Mouse (Mus musculus): ENCODE measurements at regions not wholly inside any gene's neighbourhood (a gene's known extent, or its start where the extent isn't known, plus 50 kb on each side); places are given as distances from the start of the nearest gene placed in this dataset.

GRCm38 (mm10) chr12:29134326-29134725 lies 382.7 kb downstream of the Eipr1 start:
- no peak overlapping the region for H3K4me3 ChIP-seq
- no peak overlapping the region for H3K9ac ChIP-seq
- no peaks in the 10 kb centered on the region for H3K36me3 ChIP-seq
- H3K4me1 ChIP-seq, result peaks cover 11% of the 10 kb centered on the region
- H3K4me2 ChIP-seq (replicated peaks), result no peak overlapping the region
- ATAC-seq (ENCODE audit: low FRiP score, low read depth), result no peak
- no peak overlapping the region for H3K27ac ChIP-seq
- 88% methylated on average over 2 of the region's 2 CpGs for WGBS
- H3K27me3 ChIP-seq, result peaks cover 16% of the 10 kb centered on the region
- no peaks in the 10 kb centered on the region for H3K9me3 ChIP-seq

- Histone ChIP-seq H3K4me1 (peaks cover 11% of the 10 kb centered on the region), H3K27me3 (no peaks in the 10 kb centered on the region), H3K9me3 (no peaks in the 10 kb centered on the region), H3K4me2 (replicated peaks) (no peak overlapping the region), H3K9ac (no peak overlapping the region), H3K4me3 (no peak overlapping the region), H3K36me3 (no peaks in the 10 kb centered on the region), H3K27ac (no peak overlapping the region)
- ATAC-seq (ENCODE audit: low FRiP score, low read depth), result peak; percentile 20
- 67% methylated on average over 5 of the region's 5 CpGs for WGBS
Observed at GRCm38 (mm10) chr12:29136850-29137268, 385.3 kb downstream of the Eipr1 start.

GRCm38 (mm10) chr12:29137455-29137854 lies 385.9 kb downstream of the Eipr1 start:
- H3K36me3 ChIP-seq, result no peaks in the 10 kb centered on the region
- no peak overlapping the region for H3K4me3 ChIP-seq
- no peak overlapping the region for H3K27ac ChIP-seq
- no peak overlapping the region for H3K9ac ChIP-seq
- ATAC-seq (ENCODE audit: low FRiP score, low read depth), result peak; percentile 57; the same call in 1 of the 2 replicates
- 65% methylated on average over 8 of the region's 8 CpGs for WGBS
- no peak overlapping the region for H3K4me2 ChIP-seq (replicated peaks)
- no peaks in the 10 kb centered on the region for H3K27me3 ChIP-seq
- peaks cover 11% of the 10 kb centered on the region for H3K4me1 ChIP-seq
- no peaks in the 10 kb centered on the region for H3K9me3 ChIP-seq

GRCm38 (mm10) chr12:29140576-29140975 lies 387.6 kb upstream of the Myt1l start:
- no peak overlapping the region for H3K9ac ChIP-seq
- ATAC-seq (ENCODE audit: low FRiP score, low read depth), result no peak
- no peaks in the 10 kb centered on the region for H3K9me3 ChIP-seq
- 46% methylated on average over 3 of the region's 3 CpGs for WGBS
- H3K27me3 ChIP-seq, result no peaks in the 10 kb centered on the region
- H3K27ac ChIP-seq, result no peak overlapping the region
- H3K4me1 ChIP-seq, result peaks cover 11% of the 10 kb centered on the region
- H3K4me2 ChIP-seq (replicated peaks), result no peak overlapping the region
- H3K36me3 ChIP-seq, result no peaks in the 10 kb centered on the region
- H3K4me3 ChIP-seq, result no peak overlapping the region

- no peak for ATAC-seq (ENCODE audit: low FRiP score, low read depth)
- Histone ChIP-seq H3K36me3 (no peaks in the 10 kb centered on the region), H3K4me2 (replicated peaks) (no peak overlapping the region), H3K27me3 (no peaks in the 10 kb centered on the region), H3K9ac (no peak overlapping the region), H3K27ac (no peak overlapping the region), H3K9me3 (no peaks in the 10 kb centered on the region), H3K4me3 (no peak overlapping the region), H3K4me1 (peaks cover 11% of the 10 kb centered on the region)
- WGBS, result 61% methylated on average over 13 of the region's 13 CpGs
Observed at GRCm38 (mm10) chr12:29141132-29141531, 387.1 kb upstream of the Myt1l start.

GRCm38 (mm10) chr12:29141855-29142254 lies 386.3 kb upstream of the Myt1l start:
- H3K9me3 ChIP-seq, result no peaks in the 10 kb centered on the region
- H3K9ac ChIP-seq, result no peak overlapping the region
- 84% methylated on average over 8 of the region's 8 CpGs for WGBS
- no peak overlapping the region for H3K4me3 ChIP-seq
- peaks cover 7% of the 10 kb centered on the region for H3K4me1 ChIP-seq
- no peaks in the 10 kb centered on the region for H3K36me3 ChIP-seq
- no peak for ATAC-seq (ENCODE audit: low FRiP score, low read depth)
- no peak overlapping the region for H3K4me2 ChIP-seq (replicated peaks)
- H3K27me3 ChIP-seq, result no peaks in the 10 kb centered on the region
- H3K27ac ChIP-seq, result no peak overlapping the region

- Histone ChIP-seq H3K9me3 (no peaks in the 10 kb centered on the region), H3K4me3 (no peak overlapping the region), H3K4me2 (replicated peaks) (no peak overlapping the region), H3K36me3 (no peaks in the 10 kb centered on the region), H3K4me1 (no peaks in the 10 kb centered on the region), H3K9ac (no peak overlapping the region), H3K27ac (no peak overlapping the region), H3K27me3 (no peaks in the 10 kb centered on the region)
- no peak for ATAC-seq (ENCODE audit: low FRiP score, low read depth)
- WGBS, result 66% methylated on average over 8 of the region's 8 CpGs
Observed at GRCm38 (mm10) chr12:29143297-29143696, 384.9 kb upstream of the Myt1l start.

- Histone ChIP-seq H3K9me3 (no peaks in the 10 kb centered on the region), H3K4me3 (no peak overlapping the region), H3K9ac (no peak overlapping the region), H3K27me3 (no peaks in the 10 kb centered on the region), H3K27ac (no peak overlapping the region), H3K4me2 (replicated peaks) (no peak overlapping the region), H3K4me1 (peaks cover 7% of the 10 kb centered on the region; the same call in 1 of the 2 replicates), H3K36me3 (no peaks in the 10 kb centered on the region)
- 93% methylated on average over 1 of the region's 1 CpGs for WGBS
- no peak for ATAC-seq (ENCODE audit: low FRiP score, low read depth)
Observed at GRCm38 (mm10) chr12:29160920-29161319, 367.3 kb upstream of the Myt1l start.

- no peak overlapping the region for H3K27ac ChIP-seq
- no peak for ATAC-seq (ENCODE audit: low FRiP score, low read depth)
Observed at GRCm38 (mm10) chr12:29161546-29161945, 366.6 kb upstream of the Myt1l start.

GRCm38 (mm10) chr12:29164701-29165100 lies 363.5 kb upstream of the Myt1l start:
- H3K27me3 ChIP-seq, result no peaks in the 10 kb centered on the region
- WGBS, result 86% methylated on average over 2 of the region's 2 CpGs
- no peak overlapping the region for H3K9ac ChIP-seq
- no peak overlapping the region for H3K4me3 ChIP-seq
- H3K4me2 ChIP-seq (replicated peaks), result no peak overlapping the region
- no peaks in the 10 kb centered on the region for H3K9me3 ChIP-seq
- no peak for ATAC-seq (ENCODE audit: low FRiP score, low read depth)
- no peak overlapping the region for H3K27ac ChIP-seq
- H3K4me1 ChIP-seq, result peaks cover 7% of the 10 kb centered on the region; the same call in 1 of the 2 replicates
- H3K36me3 ChIP-seq, result no peaks in the 10 kb centered on the region

More at GRCm38 (mm10) chr12:29161546-29161945, 366.6 kb upstream of the Myt1l start:
- WGBS, result 15% methylated on average over 2 of the region's 2 CpGs
- Histone ChIP-seq H3K27me3 (no peaks in the 10 kb centered on the region), H3K9ac (no peak overlapping the region), H3K9me3 (no peaks in the 10 kb centered on the region), H3K4me1 (peaks cover 7% of the 10 kb centered on the region; the same call in 1 of the 2 replicates), H3K4me3 (no peak overlapping the region), H3K36me3 (no peaks in the 10 kb centered on the region), H3K4me2 (replicated peaks) (no peak overlapping the region)

GRCm38 (mm10) chr12:29166316-29166715 lies 361.9 kb upstream of the Myt1l start:
- Histone ChIP-seq H3K9ac (no peak overlapping the region), H3K4me3 (no peak overlapping the region), H3K27ac (no peak overlapping the region), H3K9me3 (no peaks in the 10 kb centered on the region), H3K36me3 (no peaks in the 10 kb centered on the region), H3K27me3 (no peaks in the 10 kb centered on the region), H3K4me1 (0 out of 2 replicates have a peak, but pooled peaks cover 4% of the 10 kb centered on the region), H3K4me2 (replicated peaks) (no peak overlapping the region)
- WGBS, result 60% methylated on average over 2 of the region's 2 CpGs
- ATAC-seq (ENCODE audit: low FRiP score, low read depth), result no peak

GRCm38 (mm10) chr12:29167922-29168321 lies 360.3 kb upstream of the Myt1l start:
- WGBS, result 82% methylated on average over 6 of the region's 6 CpGs
- no peak for ATAC-seq (ENCODE audit: low FRiP score, low read depth)
- no peak overlapping the region for H3K4me2 ChIP-seq (replicated peaks)

GRCm38 (mm10) chr12:29175698-29176440 lies 352.3 kb upstream of the Myt1l start:
- H3K4me2 ChIP-seq (replicated peaks), result no peak overlapping the region
- ATAC-seq (ENCODE audit: low FRiP score, low read depth), result no peak
- H3K27ac ChIP-seq, result no peak overlapping the region
- H3K9me3 ChIP-seq, result no peaks in the 10 kb centered on the region
- H3K4me3 ChIP-seq, result no peak overlapping the region
- H3K4me1 ChIP-seq, result no peaks in the 10 kb centered on the region
- no peak overlapping the region for H3K9ac ChIP-seq
- H3K36me3 ChIP-seq, result no peaks in the 10 kb centered on the region
- 74% methylated on average over 10 of the region's 10 CpGs for WGBS
- no peaks in the 10 kb centered on the region for H3K27me3 ChIP-seq

More at GRCm38 (mm10) chr12:29167922-29168321, 360.3 kb upstream of the Myt1l start:
- Histone ChIP-seq H3K4me3 (no peak overlapping the region), H3K27ac (no peak overlapping the region), H3K27me3 (no peaks in the 10 kb centered on the region), H3K9me3 (no peaks in the 10 kb centered on the region), H3K4me1 (no peaks in the 10 kb centered on the region), H3K9ac (no peak overlapping the region), H3K36me3 (no peaks in the 10 kb centered on the region)

Measured in limb, embryonic 13.5 days (tissue).